Mouse (Mus musculus) spleen, adult 2 months (tissue): ENCODE data around the gene Psme1. TPM values are rescaled to one million over a fixed set of nuclear protein-coding genes. Genes with fewer than 3 reads are reported as not detected.

Experiments used
- DNase-seq, 2 experiments: peaks; one replicate each; pipeline versions ENCODE4 v3.0.0 to v3.0.0-alpha.2; 2012 to 2021; ENCODE audit warnings: low spot score in 2 of 2, low read depth in 1 of 2
- H3K27ac ChIP-seq: fragments of 200-500 bp; 2 replicates; pipeline ENCODE4 v1.5.1; 2012; ENCODE audit warnings: low read length, inconsistent platforms; ENCODE audit not compliant: insufficient read depth
- H3K27me3 ChIP-seq: fragments of 200-500 bp; 2 replicates; pipeline ENCODE4 v1.6.1; 2012; ENCODE audit warnings: mild to moderate bottlenecking, moderate library complexity, low read length, inconsistent platforms; ENCODE audit not compliant: control insufficient read depth, insufficient read depth
- H3K36me3 ChIP-seq: fragments of 200-500 bp; 2 replicates; pipeline ENCODE4 v1.6.1; 2012; ENCODE audit warnings: mild to moderate bottlenecking, low read length, inconsistent platforms; ENCODE audit not compliant: control insufficient read depth, insufficient read depth
- H3K4me1 ChIP-seq: fragments of 200-500 bp; 2 replicates; pipeline ENCODE4 v1.6.1; 2011; ENCODE audit warnings: inconsistent platforms; ENCODE audit not compliant: control insufficient read depth, insufficient read depth, insufficient read length
- H3K4me3 ChIP-seq: fragments of 200-500 bp; 2 replicates; pipeline ENCODE4 v1.5.1; 2011; ENCODE audit warnings: mild to moderate bottlenecking, inconsistent platforms; ENCODE audit not compliant: insufficient read depth, insufficient read length; ENCODE audit errors: extremely low read depth
- CTCF ChIP-seq: fragments of 200-500 bp; IDR thresholded peaks from 2 replicates; pipeline ENCODE4 v1.5.1; 2011; ENCODE audit warnings: mild to moderate bottlenecking, inconsistent platforms; ENCODE audit not compliant: insufficient read depth, insufficient read length, insufficient replicate concordance; ENCODE audit errors: extremely low read depth
- POLR2A ChIP-seq: fragments of 200-500 bp; IDR thresholded peaks from 2 replicates; pipeline ENCODE4 v1.6.1; 2011; ENCODE audit warnings: low read depth, low read length, inconsistent platforms
- WGBS: fragments of 180-500 bp; shearing (Covaris S2); methylation state at CpG from one replicate; pipeline ENCODE4 v1.1.7; 2018; 5-methylcytosine and 5-hydroxymethylcytosine counted together
- polyA plus RNA-seq: library from polyadenylated mRNA; depleted of rRNA; stranded (reverse); fragments of >200 nt; gene quantifications from 2 replicates; pipeline ENCODE4 v1.2.3, GENCODE M21; 2012

Gene Psme1
- polyA plus RNA-seq, 1 experiment, result 101 TPM

- Histone ChIP-seq H3K27me3 (no peaks in the 10 kb centered on the region), H3K4me3 (no peak overlapping the region), H3K4me1 (peaks cover 6% of the 10 kb centered on the region; the same call in 1 of the 2 replicates), H3K36me3 (peaks cover 20% of the 10 kb centered on the region), H3K27ac (no peak overlapping the region)
- no peak for DNase-seq
- 94% methylated on average over 23 of the region's 23 CpGs for WGBS
- TF ChIP-seq CTCF, result no peak
- no peak for TF ChIP-seq POLR2A
These were observed 1.9 kb downstream of the Psme1 start for GRCm38 (mm10) chr14:55579511-55580496.

GRCm38 (mm10) chr14:55580731-55581130 is 2.8 kb downstream of the Psme1 start:
- no peak for DNase-seq
- no peak overlapping the region for H3K27ac ChIP-seq
- 93% methylated on average over 16 of the region's 16 CpGs for WGBS
- no peak for TF ChIP-seq POLR2A
- TF ChIP-seq CTCF, result no peak
- H3K36me3 ChIP-seq, result peaks cover 20% of the 10 kb centered on the region
- H3K4me1 ChIP-seq, result peaks cover 11% of the 10 kb centered on the region; the same call in 1 of the 2 replicates
- H3K4me3 ChIP-seq, result no peak overlapping the region
- H3K27me3 ChIP-seq, result no peaks in the 10 kb centered on the region

GRCm38 (mm10) chr14:55581981-55582681 is 4.2 kb downstream of the Psme1 start:
- DNase-seq, result no peak
- TF ChIP-seq CTCF (peak; percentile 28; the same call in 1 of the 2 replicates), POLR2A (no peak)
- WGBS, result 82% methylated on average over 9 of the region's 9 CpGs
- Histone ChIP-seq H3K27me3 (no peaks in the 10 kb centered on the region), H3K4me1 (peaks cover 11% of the 10 kb centered on the region; the same call in 1 of the 2 replicates), H3K36me3 (peaks cover 20% of the 10 kb centered on the region), H3K4me3 (no peak overlapping the region), H3K27ac (no peak overlapping the region)

DNA sequence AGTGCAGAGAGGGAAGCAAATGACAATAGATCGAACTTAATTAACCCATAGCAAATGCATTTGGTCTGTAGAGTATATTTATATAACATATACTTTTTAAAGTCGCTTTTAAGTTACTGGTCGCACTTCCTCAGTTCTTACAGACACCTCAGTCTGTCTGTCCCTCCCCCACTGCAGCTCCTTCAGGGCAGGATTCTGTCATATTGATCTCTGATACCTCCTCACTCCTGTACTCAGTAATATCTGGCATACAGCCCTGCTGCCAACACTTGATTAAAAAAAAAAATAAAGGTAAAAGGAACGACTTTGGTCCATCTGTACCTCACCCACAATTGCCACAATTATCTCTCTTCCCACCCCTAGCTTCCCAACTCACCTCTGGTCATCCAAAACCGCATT is 6.4 kb downstream of the Psme1 start:
- Histone ChIP-seq H3K4me3 (peak overlapping the region; percentile 71; the same call in 1 of the 2 replicates), H3K27ac (peak overlapping the region; percentile 82; the same call in 1 of the 2 replicates), H3K4me1 (peaks cover 12% of the 10 kb centered on the region; the same call in 1 of the 2 replicates), H3K36me3 (peaks cover 28% of the 10 kb centered on the region), H3K27me3 (no peaks in the 10 kb centered on the region)
- 29% methylated on average over 5 of the region's 5 CpGs for WGBS
- TF ChIP-seq CTCF, result no peak
- TF ChIP-seq POLR2A, result no peak
- DNase-seq, result no peak

GRCm38 (mm10) chr14:55584702-55585565 is 7.0 kb downstream of the Psme1 start, which contains the start of gene Emc9:
Emc9 (minus strand) TSS chr14:55585302.
- Histone ChIP-seq H3K4me1 (peaks cover 15% of the 10 kb centered on the region; the same call in 1 of the 2 replicates), H3K27me3 (no peaks in the 10 kb centered on the region), H3K4me3 (peak within 1 kb of the TSS; percentile 71), H3K36me3 (peaks cover 28% of the 10 kb centered on the region), H3K27ac (peak within 1 kb of the TSS; percentile 82)
- TF ChIP-seq POLR2A (no peak; the same call in 1 of the 2 replicates), CTCF (no peak)
- peak in 1 of 2 experiments; percentile 77 for DNase-seq
- WGBS, result 7% methylated on average over 43 of the region's 43 CpGs

- 48% methylated on average over 6 of the region's 6 CpGs for WGBS
- peak overlapping the region; percentile 82 for H3K27ac ChIP-seq
- TF ChIP-seq POLR2A (no peak), CTCF (no peak)
- no peaks in the 10 kb centered on the region for H3K27me3 ChIP-seq
- peaks cover 15% of the 10 kb centered on the region; the same call in 1 of the 2 replicates for H3K4me1 ChIP-seq
- no peak for DNase-seq
- H3K4me3 ChIP-seq, result no peak overlapping the region
- peaks cover 25% of the 10 kb centered on the region for H3K36me3 ChIP-seq
These were observed 7.6 kb downstream of the Psme1 start for GRCm38 (mm10) chr14:55585566-55585960.
